Mouse (Mus musculus) neural tube, embryonic 14.5 days (tissue): ENCODE data around the gene Adgrl3. TPM values are rescaled to one million over a fixed set of nuclear protein-coding genes. Genes with fewer than 3 reads are reported as not detected.

Experiments used
- ATAC-seq: fragments of 200-750 bp; cut with Nextera tagmentation; 2 replicates; pipeline ENCODE4 v1.8.0; 2017; ENCODE audit warnings: low read depth, mild to moderate bottlenecking, moderate TSS enrichment, moderate library complexity
- H3K27ac ChIP-seq: fragments of 300-500 bp; sonication (generic); 2 replicates; pipeline ENCODE4 v1.5.1; 2014; ENCODE audit warnings: low read depth, mild to moderate bottlenecking, control low read depth, low read length, moderate library complexity, mixed read lengths
- H3K27me3 ChIP-seq: fragments of 300-500 bp; sonication (generic); 2 replicates; pipeline ENCODE4 v1.6.1; 2014; ENCODE audit warnings: low read length; ENCODE audit not compliant: control insufficient read depth, insufficient read depth
- H3K36me3 ChIP-seq: fragments of 300-500 bp; sonication (generic); 2 replicates; pipeline ENCODE4 v1.6.1; 2014; ENCODE audit warnings: low read length, mixed read lengths; ENCODE audit not compliant: control insufficient read depth, insufficient read depth
- H3K4me1 ChIP-seq: fragments of 300-500 bp; sonication (generic); 2 replicates; pipeline ENCODE4 v1.6.1; 2014; ENCODE audit warnings: low read length; ENCODE audit not compliant: control insufficient read depth, insufficient read depth
- H3K4me2 ChIP-seq: fragments of 300-500 bp; sonication (generic); 2 replicates; pipeline ENCODE4 v1.6.1; 2014; ENCODE audit warnings: mild to moderate bottlenecking, low read depth, low read length, control low read depth
- H3K4me3 ChIP-seq: fragments of 300-500 bp; sonication (generic); 2 replicates; pipeline ENCODE4 v1.5.1; 2014; ENCODE audit warnings: low read depth, low read length, control low read depth, mixed read lengths
- H3K9ac ChIP-seq: fragments of 300-500 bp; sonication (generic); replicated peaks from 2 replicates; pipeline ENCODE4 v1.6.1; 2014; ENCODE audit warnings: low read depth, mild to moderate bottlenecking, control low read depth, low read length, mixed read lengths
- H3K9me3 ChIP-seq: fragments of 300-500 bp; sonication (generic); 2 replicates; pipeline ENCODE4 v1.6.1; 2016; ENCODE audit warnings: low read length; ENCODE audit not compliant: control insufficient read depth
- WGBS: fragments of 180-500 bp; shearing (Covaris S2); extraction: QIAGEN DNeasy Blood & Tissue Kit; methylation state at CpG from one replicate; pipeline ENCODE4 v1.1.7; 2014; 5-methylcytosine and 5-hydroxymethylcytosine counted together
- microRNA-seq: library from miRNA; unstranded; fragments of <30 nt; microRNA quantifications from one replicate; pipeline ENCODE4, GENCODE M21; 2016
- polyA plus RNA-seq: library from polyadenylated mRNA; unstranded; fragments of >200 nt; fragmentation: Nextera tagmentation; extraction: Ambion mirVana; gene quantifications from 2 replicates; pipeline ENCODE4 v1.2.1, GENCODE M21; 2014

Gene Adgrl3
- polyA plus RNA-seq, 1 experiment from 2014 or later = 98.7 TPM

- Histone ChIP-seq H3K27ac (no peak overlapping the region), H3K9me3 (no peaks in the 10 kb centered on the region), H3K9ac (no peak overlapping the region), H3K27me3 (no peaks in the 10 kb centered on the region), H3K36me3 (no peaks in the 10 kb centered on the region), H3K4me2 (no peak overlapping the region), H3K4me1 (no peaks in the 10 kb centered on the region), H3K4me3 (no peak overlapping the region)
- ATAC-seq = no peak
- WGBS = 92% methylated on average over 2 of the region's 2 CpGs
Measured at GRCm38 (mm10) chr5:81837860-81838259, 817.9 kb downstream of the Adgrl3 start.

- no peaks in the 10 kb centered on the region for H3K9me3 ChIP-seq
- peak; percentile 82; the same call in 1 of the 2 replicates for ATAC-seq
- H3K4me2 ChIP-seq = no peak overlapping the region
- WGBS = 19% methylated on average over 4 of the region's 4 CpGs
- no peak overlapping the region for H3K4me3 ChIP-seq
- no peaks in the 10 kb centered on the region for H3K36me3 ChIP-seq
- H3K4me1 ChIP-seq = no peaks in the 10 kb centered on the region
- H3K27ac ChIP-seq = no peak overlapping the region
- no peak overlapping the region for H3K9ac ChIP-seq
- H3K27me3 ChIP-seq = no peaks in the 10 kb centered on the region
Measured at GRCm38 (mm10) chr5:81843798-81844197, 823.9 kb downstream of the Adgrl3 start.

- Histone ChIP-seq H3K36me3 (no peaks in the 10 kb centered on the region), H3K4me3 (no peak overlapping the region), H3K27ac (no peak overlapping the region), H3K9ac (no peak overlapping the region), H3K27me3 (no peaks in the 10 kb centered on the region), H3K4me2 (no peak overlapping the region), H3K9me3 (no peaks in the 10 kb centered on the region), H3K4me1 (no peaks in the 10 kb centered on the region)
- ATAC-seq = no peak
- WGBS = 86% methylated on average over 6 of the region's 6 CpGs
Measured at GRCm38 (mm10) chr5:81870336-81870735, 850.4 kb downstream of the Adgrl3 start.

Small RNAs within 50 kb of the gene (microRNA-seq; reads per million reads assigned to microRNA genes)
- gene Gm22048 = not detected
